Mouse (Mus musculus): ENCODE measurements around the gene Krtap5-2.
"Not testable (repeated sequence)": the region's sequence is repeated elsewhere in the genome, so short reads cannot be mapped to it uniquely, and the experiment has no call there.

Krtap5-2 gene

GRCm38 (mm10) chr7:142140696-142141095 is 35.1 kb downstream of the Krtap5-2 start:
- no peak for DNase-seq (ENCODE audit: extremely low spot score, low read depth, low spot score)

- not testable (repeated sequence) for DNase-seq (ENCODE audit: extremely low spot score, low read depth, low spot score)
Measured at GRCm38 (mm10) chr7:142135934-142136333, 39.9 kb downstream of the Krtap5-2 start, which contains the start of gene Gm39115. TSS of gene Gm39115 (minus strand) at chr7:142136034.

GRCm38 (mm10) chr7:142134206-142134995 is 41.4 kb downstream of the Krtap5-2 start:
- no peak for DNase-seq (ENCODE audit: extremely low spot score, low read depth, low spot score)

GRCm38 (mm10) chr7:142128843-142129242 is 47.0 kb downstream of the Krtap5-2 start:
- no peak for DNase-seq (ENCODE audit: extremely low spot score, low read depth, low spot score)

All from hindlimb bud, embryonic 11.5 days (tissue).